Mouse (Mus musculus): Measurements from ENCODE around the gene Lnpk. TPM values are rescaled to one million over a fixed set of nuclear protein-coding genes. Genes with fewer than 3 reads are reported as not detected.

Gene Lnpk
- polyA plus RNA-seq, 1 experiment from 2014 or later: 19.1 TPM

GRCm38 (mm10) chr2:74508302-74508701, 70.9 kb downstream of the Lnpk start:
- no peak for ATAC-seq (ENCODE audit: insufficient read depth, low FRiP score)
- Histone ChIP-seq H3K27ac (ENCODE audit: low read length) (no peak overlapping the region), H3K9ac (ENCODE audit: low read length) (no peak overlapping the region), H3K4me2 (ENCODE audit: low read depth, low read length) (no peak overlapping the region), H3K9me3 (replicated peaks; ENCODE audit: control insufficient read depth, low read length) (no peaks in the 10 kb centered on the region), H3K27me3 (ENCODE audit: control insufficient read depth, insufficient read depth, low read length) (no peaks in the 10 kb centered on the region), H3K4me1 (ENCODE audit: control insufficient read depth, insufficient read depth, low read length) (no peaks in the 10 kb centered on the region), H3K4me3 (replicated peaks; ENCODE audit: low read length) (no peak overlapping the region), H3K36me3 (ENCODE audit: control insufficient read depth, insufficient read depth, low read length) (no peaks in the 10 kb centered on the region)
- WGBS: 83% methylated on average over 5 of the region's 5 CpGs

DNA sequence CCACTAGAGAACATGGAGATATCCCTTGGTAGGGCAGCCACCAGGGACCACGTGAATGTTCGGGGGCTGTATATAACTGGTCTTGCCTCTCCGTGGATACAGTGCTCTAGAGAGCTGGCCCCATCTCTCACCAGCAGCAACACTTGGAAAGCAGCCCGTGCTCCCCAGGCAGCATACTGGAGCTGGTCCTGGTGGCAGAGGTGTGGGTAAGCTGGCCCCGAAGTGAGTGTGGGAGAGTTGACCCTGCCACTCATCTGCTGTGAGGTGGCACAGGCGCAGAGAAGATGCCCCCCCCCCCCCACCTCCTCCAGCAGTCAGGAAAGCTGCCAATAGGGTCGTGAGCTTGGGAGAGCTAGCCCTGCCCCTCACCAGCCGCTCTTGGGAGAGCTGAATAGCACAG, 72.8 kb downstream of the Lnpk start:
- Histone ChIP-seq H3K4me1 (ENCODE audit: control insufficient read depth, insufficient read depth, low read length) (no peaks in the 10 kb centered on the region), H3K4me3 (replicated peaks; ENCODE audit: low read length) (no peak overlapping the region), H3K36me3 (ENCODE audit: control insufficient read depth, insufficient read depth, low read length) (no peaks in the 10 kb centered on the region), H3K9me3 (replicated peaks; ENCODE audit: control insufficient read depth, low read length) (no peaks in the 10 kb centered on the region), H3K27ac (ENCODE audit: low read length) (no peak overlapping the region), H3K9ac (ENCODE audit: low read length) (no peak overlapping the region), H3K4me2 (ENCODE audit: low read depth, low read length) (no peak overlapping the region), H3K27me3 (ENCODE audit: control insufficient read depth, insufficient read depth, low read length) (no peaks in the 10 kb centered on the region)
- WGBS: 41% methylated on average over 8 of the region's 8 CpGs
- no peak for ATAC-seq (ENCODE audit: insufficient read depth, low FRiP score)

DNA sequence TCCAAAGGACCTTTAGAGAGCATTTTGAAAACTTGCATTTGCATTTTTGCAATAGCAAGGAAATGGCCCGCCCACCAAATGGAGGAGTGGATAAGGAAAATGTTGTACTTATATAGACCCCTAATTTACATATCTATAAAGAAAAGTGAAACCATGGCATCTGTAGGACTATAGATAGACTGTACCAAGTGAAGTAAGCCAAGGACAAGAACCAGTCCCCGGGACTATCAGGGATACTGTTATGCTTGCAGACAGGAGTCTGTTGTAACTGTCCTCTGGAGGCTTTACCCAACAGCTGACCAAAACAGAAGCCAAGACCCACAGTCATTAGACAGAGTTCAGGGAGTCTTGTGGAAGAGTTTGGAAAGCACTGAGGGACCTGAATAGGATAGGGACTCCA, 78.9 kb downstream of the Lnpk start:
- WGBS: 89% methylated on average over 2 of the region's 2 CpGs
- H3K9ac ChIP-seq (ENCODE audit: low read length): no peak overlapping the region
- H3K27me3 ChIP-seq (ENCODE audit: control insufficient read depth, insufficient read depth, low read length): no peaks in the 10 kb centered on the region
- H3K27ac ChIP-seq (ENCODE audit: low read length): no peak overlapping the region
- no peaks in the 10 kb centered on the region for H3K9me3 ChIP-seq (replicated peaks; ENCODE audit: control insufficient read depth, low read length)
- no peak overlapping the region for H3K4me3 ChIP-seq (replicated peaks; ENCODE audit: low read length)
- ATAC-seq (ENCODE audit: insufficient read depth, low FRiP score): no peak
- no peak overlapping the region for H3K4me2 ChIP-seq (ENCODE audit: low read depth, low read length)
- no peaks in the 10 kb centered on the region for H3K4me1 ChIP-seq (ENCODE audit: control insufficient read depth, insufficient read depth, low read length)
- H3K36me3 ChIP-seq (ENCODE audit: control insufficient read depth, insufficient read depth, low read length): no peaks in the 10 kb centered on the region

GRCm38 (mm10) chr2:74497851-74498250, 81.4 kb downstream of the Lnpk start:
- no peak overlapping the region for H3K9ac ChIP-seq (ENCODE audit: low read length)
- no peaks in the 10 kb centered on the region for H3K27me3 ChIP-seq (ENCODE audit: control insufficient read depth, insufficient read depth, low read length)
- H3K4me1 ChIP-seq (ENCODE audit: control insufficient read depth, insufficient read depth, low read length): no peaks in the 10 kb centered on the region
- H3K9me3 ChIP-seq (replicated peaks; ENCODE audit: control insufficient read depth, low read length): no peaks in the 10 kb centered on the region
- H3K27ac ChIP-seq (ENCODE audit: low read length): no peak overlapping the region
- H3K4me3 ChIP-seq (replicated peaks; ENCODE audit: low read length): no peak overlapping the region
- H3K36me3 ChIP-seq (ENCODE audit: control insufficient read depth, insufficient read depth, low read length): no peaks in the 10 kb centered on the region
- no peak for ATAC-seq (ENCODE audit: insufficient read depth, low FRiP score)
- 78% methylated on average over 5 of the region's 5 CpGs for WGBS
- no peak overlapping the region for H3K4me2 ChIP-seq (ENCODE audit: low read depth, low read length)

GRCm38 (mm10) chr2:74491426-74491825, 87.8 kb downstream of the Lnpk start:
- Histone ChIP-seq H3K36me3 (ENCODE audit: control insufficient read depth, insufficient read depth, low read length) (no peaks in the 10 kb centered on the region), H3K4me2 (ENCODE audit: low read depth, low read length) (no peak overlapping the region), H3K27ac (ENCODE audit: low read length) (no peak overlapping the region), H3K27me3 (ENCODE audit: control insufficient read depth, insufficient read depth, low read length) (no peaks in the 10 kb centered on the region), H3K9ac (ENCODE audit: low read length) (no peak overlapping the region), H3K4me3 (replicated peaks; ENCODE audit: low read length) (no peak overlapping the region), H3K9me3 (replicated peaks; ENCODE audit: control insufficient read depth, low read length) (no peaks in the 10 kb centered on the region), H3K4me1 (ENCODE audit: control insufficient read depth, insufficient read depth, low read length) (no peaks in the 10 kb centered on the region)
- 67% methylated on average over 13 of the region's 13 CpGs for WGBS
- no peak for ATAC-seq (ENCODE audit: insufficient read depth, low FRiP score)

DNA sequence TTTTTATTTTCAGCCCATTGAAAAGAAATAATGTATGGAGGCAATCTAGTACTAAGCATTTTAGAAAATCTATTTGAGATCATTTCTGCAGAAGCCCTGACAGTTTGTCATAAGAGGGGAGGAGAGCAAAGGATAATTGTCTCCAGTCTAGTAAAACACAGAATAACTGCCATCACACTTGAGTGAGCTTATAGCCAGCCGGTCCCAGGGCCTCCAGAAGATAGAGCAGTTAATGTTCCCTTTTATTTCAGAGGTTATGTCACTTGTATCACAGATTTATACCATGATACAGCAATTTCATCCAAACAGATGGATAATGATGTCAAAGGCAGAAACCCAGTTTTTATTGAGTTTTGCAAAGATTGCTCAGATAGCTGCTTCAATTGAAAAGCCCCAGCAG, 89.0 kb downstream of the Lnpk start:
- ATAC-seq (ENCODE audit: insufficient read depth, low FRiP score): no peak
- Histone ChIP-seq H3K27me3 (ENCODE audit: control insufficient read depth, insufficient read depth, low read length) (no peaks in the 10 kb centered on the region), H3K36me3 (ENCODE audit: control insufficient read depth, insufficient read depth, low read length) (no peaks in the 10 kb centered on the region), H3K4me3 (replicated peaks; ENCODE audit: low read length) (no peak overlapping the region), H3K27ac (ENCODE audit: low read length) (no peak overlapping the region), H3K4me1 (ENCODE audit: control insufficient read depth, insufficient read depth, low read length) (no peaks in the 10 kb centered on the region), H3K9ac (ENCODE audit: low read length) (no peak overlapping the region), H3K4me2 (ENCODE audit: low read depth, low read length) (no peak overlapping the region), H3K9me3 (replicated peaks; ENCODE audit: control insufficient read depth, low read length) (no peaks in the 10 kb centered on the region)
- 79% methylated on average over 1 of the region's 1 CpGs for WGBS

DNA sequence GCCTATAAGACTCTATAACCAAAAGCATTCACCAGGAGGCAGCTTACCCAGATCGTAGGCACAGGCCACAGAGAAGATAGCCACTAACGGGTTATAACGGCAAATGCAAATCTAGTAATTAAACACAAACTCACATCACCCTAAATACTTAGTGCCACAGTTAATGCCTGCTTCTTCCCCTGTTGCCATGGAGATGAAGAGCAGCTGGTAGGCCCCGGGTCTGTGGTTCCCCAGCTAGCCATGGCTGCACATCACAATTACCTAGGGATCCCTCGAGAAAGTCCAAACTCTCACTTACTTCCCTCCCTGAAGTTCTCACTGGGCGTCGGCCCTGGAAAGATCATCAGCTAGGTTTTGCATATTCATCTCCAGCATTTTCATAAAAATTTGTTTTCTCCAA, 90.8 kb downstream of the Lnpk start:
- H3K27ac ChIP-seq (ENCODE audit: low read length): no peak overlapping the region
- no peaks in the 10 kb centered on the region for H3K9me3 ChIP-seq (replicated peaks; ENCODE audit: control insufficient read depth, low read length)
- 74% methylated on average over 7 of the region's 7 CpGs for WGBS
- no peak overlapping the region for H3K4me3 ChIP-seq (replicated peaks; ENCODE audit: low read length)
- no peaks in the 10 kb centered on the region for H3K27me3 ChIP-seq (ENCODE audit: control insufficient read depth, insufficient read depth, low read length)
- no peak overlapping the region for H3K4me2 ChIP-seq (ENCODE audit: low read depth, low read length)
- ATAC-seq (ENCODE audit: insufficient read depth, low FRiP score): no peak
- H3K36me3 ChIP-seq (ENCODE audit: control insufficient read depth, insufficient read depth, low read length): no peaks in the 10 kb centered on the region
- no peak overlapping the region for H3K9ac ChIP-seq (ENCODE audit: low read length)
- H3K4me1 ChIP-seq (ENCODE audit: control insufficient read depth, insufficient read depth, low read length): no peaks in the 10 kb centered on the region

- no peaks in the 10 kb centered on the region for H3K36me3 ChIP-seq (ENCODE audit: control insufficient read depth, insufficient read depth, low read length)
- H3K4me2 ChIP-seq (ENCODE audit: low read depth, low read length): no peak overlapping the region
- H3K4me1 ChIP-seq (ENCODE audit: control insufficient read depth, insufficient read depth, low read length): no peaks in the 10 kb centered on the region
- H3K9me3 ChIP-seq (replicated peaks; ENCODE audit: control insufficient read depth, low read length): no peaks in the 10 kb centered on the region
- ATAC-seq (ENCODE audit: insufficient read depth, low FRiP score): no peak
- 82% methylated on average over 10 of the region's 10 CpGs for WGBS
- no peak overlapping the region for H3K27ac ChIP-seq (ENCODE audit: low read length)
- no peaks in the 10 kb centered on the region for H3K27me3 ChIP-seq (ENCODE audit: control insufficient read depth, insufficient read depth, low read length)
- H3K9ac ChIP-seq (ENCODE audit: low read length): no peak overlapping the region
- H3K4me3 ChIP-seq (replicated peaks; ENCODE audit: low read length): no peak overlapping the region
These were observed 96.6 kb downstream of the Lnpk start for GRCm38 (mm10) chr2:74482651-74483050.

DNA sequence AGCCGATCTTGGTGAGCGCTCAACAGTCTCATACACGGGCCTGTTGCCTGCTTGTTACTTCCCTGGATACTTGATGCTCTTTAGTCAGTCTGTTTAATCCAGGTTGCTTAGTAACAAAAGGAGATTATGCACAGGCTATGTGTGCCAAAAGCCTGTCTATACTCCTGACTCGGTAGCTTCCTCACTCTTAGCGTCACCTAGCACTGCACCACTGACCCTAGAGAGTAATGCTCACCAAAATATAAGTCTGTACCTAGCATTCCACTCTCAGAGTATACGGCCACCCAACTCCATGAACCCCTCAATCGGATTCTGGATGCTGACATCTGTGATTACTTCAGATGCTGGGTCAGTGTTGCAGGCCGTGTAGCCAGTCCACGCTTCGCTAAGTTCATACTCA, 97.1 kb downstream of the Lnpk start:
- Histone ChIP-seq H3K9ac (ENCODE audit: low read length) (no peak overlapping the region), H3K27ac (ENCODE audit: low read length) (no peak overlapping the region), H3K4me3 (replicated peaks; ENCODE audit: low read length) (no peak overlapping the region), H3K4me2 (ENCODE audit: low read depth, low read length) (no peak overlapping the region), H3K9me3 (replicated peaks; ENCODE audit: control insufficient read depth, low read length) (no peaks in the 10 kb centered on the region), H3K36me3 (ENCODE audit: control insufficient read depth, insufficient read depth, low read length) (no peaks in the 10 kb centered on the region), H3K27me3 (ENCODE audit: control insufficient read depth, insufficient read depth, low read length) (no peaks in the 10 kb centered on the region), H3K4me1 (ENCODE audit: control insufficient read depth, insufficient read depth, low read length) (no peaks in the 10 kb centered on the region)
- ATAC-seq (ENCODE audit: insufficient read depth, low FRiP score): no peak
- 82% methylated on average over 10 of the region's 10 CpGs for WGBS
